Mouse (Mus musculus) G1E-ER4 (cell line): ENCODE measurements around the gene Plekhg1. TPM values are rescaled to one million over a fixed set of nuclear protein-coding genes. Genes with fewer than 3 reads are reported as not detected.
A peak's percentile ranks its signal among the peaks of the same experiment; 100 is the strongest.

Experiments used
- GATA1 ChIP-seq: IDR thresholded peaks from one replicate; pipeline ENCODE4 v1.8.0; 2012; ENCODE audit warnings: low read length, inconsistent platforms
- polyA plus RNA-seq: library from polyadenylated mRNA; stranded (reverse); fragments of >175 nt; gene quantifications from 2 replicates; pipeline ENCODE4 v1.2.3, GENCODE M21; 2012

The Plekhg1 gene
- polyA plus RNA-seq, 1 experiment: not detected

GRCm38 (mm10) chr10:3978792-3979488 is 238.8 kb downstream of the Plekhg1 start:
- no peak for TF ChIP-seq GATA1

GRCm38 (mm10) chr10:3980231-3980630 is 240.1 kb downstream of the Plekhg1 start:
- TF ChIP-seq GATA1: no peak

- TF ChIP-seq GATA1: no peak
Observed at GRCm38 (mm10) chr10:3990295-3990883, 250.2 kb downstream of the Plekhg1 start.

- peak; percentile 11 for TF ChIP-seq GATA1
Observed at GRCm38 (mm10) chr10:3993365-3994102, 253.4 kb downstream of the Plekhg1 start.

GRCm38 (mm10) chr10:3995277-3995676 is 255.1 kb downstream of the Plekhg1 start:
- TF ChIP-seq GATA1: no peak

- TF ChIP-seq GATA1: no peak
Observed at GRCm38 (mm10) chr10:3996170-3996876, 256.2 kb downstream of the Plekhg1 start.

GRCm38 (mm10) chr10:3997851-3998426 is 257.8 kb downstream of the Plekhg1 start:
- no peak for TF ChIP-seq GATA1

GRCm38 (mm10) chr10:4002711-4003110 is 262.5 kb downstream of the Plekhg1 start:
- no peak for TF ChIP-seq GATA1

GRCm38 (mm10) chr10:4005191-4005590 is 265.0 kb downstream of the Plekhg1 start:
- TF ChIP-seq GATA1: no peak

GRCm38 (mm10) chr10:4006296-4007015 is 266.3 kb downstream of the Plekhg1 start:
- no peak for TF ChIP-seq GATA1

Other genes starting within 250 kb of the Plekhg1 start
- not detected in 2 replicates for gene Iyd, start 200.1 kb upstream of the Plekhg1 start, polyA plus RNA-seq
- gene Mthfd1l, start 232.8 kb downstream of the Plekhg1 start, polyA plus RNA-seq: 64.4 and 74.5 TPM in 2 replicates